Mouse (Mus musculus) thymus, adult 2 months (tissue): ENCODE data around the gene Tmem164. TPM values are rescaled to one million over a fixed set of nuclear protein-coding genes. Genes with fewer than 3 reads are reported as not detected.

ENCODE experiments used
- DNase-seq: peaks from one replicate; pipeline ENCODE4 v3.0.0; 2021
- H3K27ac ChIP-seq: fragments of 200-500 bp; 2 replicates; pipeline ENCODE4 v1.5.1; 2012; ENCODE audit warnings: low read length, control low read depth; ENCODE audit not compliant: control insufficient read depth, insufficient read depth
- H3K27me3 ChIP-seq: fragments of 200-500 bp; 2 replicates; pipeline ENCODE4 v1.6.1; 2012; ENCODE audit warnings: mild to moderate bottlenecking, low read length, moderate library complexity, mixed read lengths; ENCODE audit not compliant: control insufficient read depth, insufficient read depth
- H3K36me3 ChIP-seq: fragments of 200-500 bp; 2 replicates; pipeline ENCODE4 v1.6.1; 2012; ENCODE audit warnings: mild to moderate bottlenecking, low read length, moderate library complexity; ENCODE audit not compliant: control insufficient read depth, insufficient read depth
- H3K4me1 ChIP-seq: fragments of 200-500 bp; replicated peaks from 2 replicates; pipeline ENCODE4 v1.6.1; 2012; ENCODE audit warnings: low read length; ENCODE audit not compliant: control insufficient read depth, insufficient read depth
- H3K4me3 ChIP-seq: fragments of 200-500 bp; 2 replicates; pipeline ENCODE4 v1.5.1; 2012; ENCODE audit warnings: mild to moderate bottlenecking, low read length, control low read depth, moderate library complexity; ENCODE audit not compliant: control insufficient read depth, insufficient read depth
- CTCF ChIP-seq: fragments of 200-500 bp; IDR thresholded peaks from 2 replicates; pipeline ENCODE4 v1.5.1; 2012; ENCODE audit warnings: mild to moderate bottlenecking, control low read depth, low read length, moderate library complexity, borderline replicate concordance; ENCODE audit not compliant: control insufficient read depth, poor library complexity, insufficient read depth; ENCODE audit errors: extremely low read depth
- POLR2A ChIP-seq: fragments of 200-500 bp; IDR thresholded peaks from 2 replicates; pipeline ENCODE4 v1.6.1; 2012; ENCODE audit warnings: mild to moderate bottlenecking, low read length, control low read depth, moderate library complexity; ENCODE audit not compliant: control insufficient read depth, poor library complexity, insufficient read depth; ENCODE audit errors: extremely low read depth
- WGBS: fragments of 180-500 bp; shearing (Covaris S2); methylation state at CpG from one replicate; pipeline ENCODE4 v1.1.7; 2018; 5-methylcytosine and 5-hydroxymethylcytosine counted together
- polyA plus RNA-seq: library from polyadenylated mRNA; depleted of rRNA; stranded (reverse); fragments of >200 nt; gene quantifications from 2 replicates; pipeline ENCODE4 v1.2.3, GENCODE M21; 2012

Tmem164 gene
- polyA plus RNA-seq, 1 experiment = 44.6 TPM

DNA sequence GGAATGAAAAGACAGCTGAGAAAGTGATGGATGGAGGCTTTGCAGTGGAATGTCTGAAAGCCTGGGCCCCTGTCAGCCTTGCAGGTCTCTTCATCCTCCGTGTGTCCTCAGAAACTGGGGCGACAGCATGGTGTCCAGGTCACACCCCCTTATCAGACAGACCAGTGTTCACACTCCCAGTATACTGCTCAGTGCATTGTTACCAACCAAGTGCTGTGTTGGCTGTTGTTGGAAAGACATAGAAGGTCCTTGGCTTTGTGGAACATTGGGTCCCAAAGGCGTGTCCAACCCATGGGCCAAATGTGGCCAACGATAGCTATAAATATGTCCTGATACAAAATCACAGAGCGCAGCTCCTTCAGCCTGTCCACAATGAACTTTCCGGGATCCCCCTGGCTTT is 149.4 kb downstream of the Tmem164 start:
- Histone ChIP-seq H3K4me1 (peaks cover 36% of the 10 kb centered on the region), H3K4me3 (no peak overlapping the region), H3K36me3 (no peaks in the 10 kb centered on the region), H3K27me3 (no peaks in the 10 kb centered on the region), H3K27ac (no peak overlapping the region)
- 100% methylated on average over 6 of the region's 6 CpGs for WGBS
- no peak for DNase-seq
- no peak for TF ChIP-seq POLR2A
- no peak for TF ChIP-seq CTCF

DNA sequence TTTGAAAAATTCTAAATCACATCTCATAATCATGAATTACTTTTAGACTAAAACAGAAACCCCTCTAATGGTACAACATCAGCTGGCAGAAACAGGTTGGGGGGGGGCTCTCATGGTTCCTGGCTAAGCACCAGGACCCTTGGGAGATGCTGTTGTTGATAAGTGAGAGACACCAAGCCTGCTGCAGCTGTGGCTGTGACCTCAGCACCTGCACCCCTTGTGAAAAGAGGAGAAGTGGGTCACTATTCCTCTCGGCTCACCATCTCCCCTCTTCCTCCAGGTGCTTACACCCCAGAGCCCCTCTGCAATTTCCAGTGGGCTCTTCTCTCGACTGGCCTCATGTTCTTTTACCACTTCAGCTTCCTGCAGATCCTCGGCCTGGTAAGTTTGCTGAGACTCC is 151.0 kb downstream of the Tmem164 start:
- H3K4me3 ChIP-seq = peak overlapping the region; percentile 30
- peak; percentile 40 for DNase-seq
- H3K4me1 ChIP-seq = peaks cover 41% of the 10 kb centered on the region
- TF ChIP-seq CTCF (no peak), POLR2A (no peak)
- WGBS = 3% methylated on average over 3 of the region's 3 CpGs
- no peaks in the 10 kb centered on the region for H3K36me3 ChIP-seq
- H3K27me3 ChIP-seq = no peaks in the 10 kb centered on the region
- peak overlapping the region; percentile 73 for H3K27ac ChIP-seq

DNA sequence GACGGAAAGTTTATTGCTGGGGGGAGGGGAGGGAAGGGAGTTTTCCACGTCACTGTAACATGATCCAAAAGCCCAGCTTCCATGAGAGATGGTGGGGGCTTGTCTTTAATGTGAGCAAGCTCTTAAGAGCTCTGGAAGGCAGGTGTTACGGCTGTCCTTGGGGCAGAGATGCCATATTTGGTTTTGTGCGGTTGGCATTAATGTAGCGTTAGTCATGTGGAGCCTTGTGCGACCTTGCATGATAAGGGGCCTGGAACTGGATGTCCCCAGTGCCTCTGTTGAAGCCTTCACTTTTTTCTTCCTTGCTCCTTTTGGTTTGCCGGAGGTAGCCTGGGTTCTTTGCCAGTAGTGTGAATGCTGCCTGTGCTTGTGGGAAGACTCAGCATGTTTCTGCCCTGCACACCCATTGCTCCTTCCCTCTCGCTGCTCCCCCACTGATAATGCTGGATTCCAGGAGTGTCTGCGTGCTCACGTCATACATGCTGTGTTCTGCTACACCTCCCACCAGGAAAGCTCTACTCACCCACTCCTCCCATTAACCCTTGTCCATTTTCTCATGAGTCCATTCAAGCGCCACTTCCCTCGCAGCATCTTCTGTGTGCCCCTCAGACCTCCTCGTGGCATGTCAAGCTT is 152.1 kb downstream of the Tmem164 start:
- TF ChIP-seq POLR2A = no peak
- no peak for TF ChIP-seq CTCF
- WGBS = 93% methylated on average over 13 of the region's 13 CpGs
- Histone ChIP-seq H3K27me3 (no peaks in the 10 kb centered on the region), H3K27ac (peak overlapping the region; percentile 73; the same call in 1 of the 2 replicates), H3K4me1 (peaks cover 38% of the 10 kb centered on the region), H3K36me3 (no peaks in the 10 kb centered on the region), H3K4me3 (peak overlapping the region; percentile 30)
- DNase-seq = no peak

DNA sequence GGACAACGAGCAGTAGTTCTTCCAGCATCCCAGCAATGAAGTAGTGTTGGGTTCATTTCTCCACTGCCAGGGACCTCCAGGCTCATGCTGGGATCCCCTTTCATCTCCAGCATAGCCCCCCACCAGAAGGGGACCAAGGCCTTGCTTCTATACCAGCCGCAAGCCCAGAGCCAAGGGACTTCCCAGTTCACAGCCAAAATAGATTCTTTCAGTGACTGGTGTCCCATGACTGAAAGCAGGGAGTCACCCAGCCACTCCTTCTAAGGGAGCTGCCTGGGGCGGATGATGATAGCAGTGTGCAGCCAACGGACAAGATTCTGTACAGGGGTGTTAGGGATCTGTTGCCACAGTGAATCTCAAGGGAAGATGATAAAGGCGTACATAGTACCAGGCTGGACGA is 153.6 kb downstream of the Tmem164 start:
- DNase-seq = no peak

DNA sequence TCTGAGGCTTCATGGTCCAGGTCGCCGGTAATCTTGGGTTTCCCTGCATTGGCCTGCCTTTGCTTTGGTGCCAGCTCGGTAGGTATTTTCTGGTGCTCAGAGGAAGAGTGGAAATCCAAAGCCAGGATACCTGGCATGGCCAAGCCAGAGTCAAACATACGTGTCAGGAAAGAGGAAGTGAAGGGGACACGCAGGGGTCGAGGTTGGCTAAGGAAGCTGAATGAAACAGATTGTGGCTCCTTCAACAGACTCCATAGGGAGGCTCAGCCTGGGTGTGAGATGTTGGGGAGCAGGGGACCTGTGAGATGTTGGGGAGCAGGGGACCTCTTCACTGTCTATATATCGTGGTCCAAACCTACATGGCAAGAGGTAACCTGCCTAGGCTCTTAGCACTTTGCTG is 155.2 kb downstream of the Tmem164 start:
- 85% methylated on average over 7 of the region's 7 CpGs for WGBS
- no peaks in the 10 kb centered on the region for H3K36me3 ChIP-seq
- no peak overlapping the region for H3K4me3 ChIP-seq
- H3K27me3 ChIP-seq = no peaks in the 10 kb centered on the region
- H3K4me1 ChIP-seq = peaks cover 27% of the 10 kb centered on the region
- no peak for DNase-seq
- H3K27ac ChIP-seq = no peak overlapping the region
- no peak for TF ChIP-seq CTCF
- no peak for TF ChIP-seq POLR2A

More for the DNA sequence above, 153.6 kb downstream of the Tmem164 start:
- TF ChIP-seq POLR2A = no peak
- TF ChIP-seq CTCF = no peak
- 92% methylated on average over 6 of the region's 6 CpGs for WGBS
- H3K4me1 ChIP-seq = peaks cover 34% of the 10 kb centered on the region
- H3K4me3 ChIP-seq = no peak overlapping the region
- H3K36me3 ChIP-seq = no peaks in the 10 kb centered on the region
- no peak overlapping the region for H3K27ac ChIP-seq
- H3K27me3 ChIP-seq = no peaks in the 10 kb centered on the region

DNA sequence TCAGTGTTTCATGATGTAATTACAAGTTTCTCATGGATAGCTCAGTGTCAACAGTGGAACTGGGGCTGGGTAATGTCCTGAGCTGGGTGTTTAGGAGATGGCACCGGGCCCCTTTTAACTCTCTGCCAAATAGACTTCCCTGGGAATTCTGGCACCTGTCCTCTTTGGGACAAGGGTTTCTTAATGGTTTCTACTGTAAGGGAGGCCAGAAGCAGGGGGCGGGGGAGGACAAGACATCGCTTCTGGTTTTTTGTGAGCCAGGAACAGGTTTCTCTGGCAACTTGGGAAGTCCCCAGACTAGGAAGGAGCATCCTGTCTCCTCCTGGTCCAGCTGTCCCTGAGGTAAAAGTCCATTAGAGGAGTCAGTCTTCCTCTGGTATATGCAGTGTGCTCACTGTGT is 156.1 kb downstream of the Tmem164 start:
- no peaks in the 10 kb centered on the region for H3K27me3 ChIP-seq
- no peaks in the 10 kb centered on the region for H3K36me3 ChIP-seq
- H3K4me1 ChIP-seq = peaks cover 23% of the 10 kb centered on the region
- 88% methylated on average over 3 of the region's 3 CpGs for WGBS
- no peak for TF ChIP-seq POLR2A
- no peak for TF ChIP-seq CTCF
- H3K4me3 ChIP-seq = no peak overlapping the region
- DNase-seq = no peak
- no peak overlapping the region for H3K27ac ChIP-seq

DNA sequence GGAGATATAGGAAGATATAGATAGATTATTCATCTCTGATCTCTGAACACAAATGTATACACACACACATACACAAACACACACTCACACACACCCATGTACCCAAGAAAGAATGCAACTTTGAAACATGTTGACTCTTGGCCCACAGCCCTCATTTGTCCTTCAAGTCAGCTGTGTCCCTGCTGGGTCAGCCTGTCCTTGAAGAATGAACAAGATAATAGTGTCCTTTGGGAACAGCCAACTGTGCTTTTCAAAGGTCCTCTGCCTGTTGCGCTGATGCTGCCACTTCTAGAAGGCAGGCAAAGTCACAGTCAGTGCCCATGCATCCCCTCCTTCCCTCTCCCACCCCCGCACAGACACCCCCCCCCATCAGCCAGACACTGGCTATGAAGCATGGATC is 157.6 kb downstream of the Tmem164 start:
- H3K36me3 ChIP-seq = no peaks in the 10 kb centered on the region
- no peak overlapping the region for H3K27ac ChIP-seq
- H3K4me3 ChIP-seq = no peak overlapping the region
- H3K27me3 ChIP-seq = no peaks in the 10 kb centered on the region
- WGBS = 92% methylated on average over 2 of the region's 2 CpGs
- H3K4me1 ChIP-seq = peaks cover 7% of the 10 kb centered on the region
- no peak for DNase-seq
- TF ChIP-seq CTCF (no peak), POLR2A (no peak)
